Mouse (Mus musculus): ENCODE measurements at regions not wholly inside any gene's neighbourhood (a gene's known extent, or its start where the extent isn't known, plus 50 kb on each side); places are given as distances from the start of the nearest gene placed in this dataset.

DNA sequence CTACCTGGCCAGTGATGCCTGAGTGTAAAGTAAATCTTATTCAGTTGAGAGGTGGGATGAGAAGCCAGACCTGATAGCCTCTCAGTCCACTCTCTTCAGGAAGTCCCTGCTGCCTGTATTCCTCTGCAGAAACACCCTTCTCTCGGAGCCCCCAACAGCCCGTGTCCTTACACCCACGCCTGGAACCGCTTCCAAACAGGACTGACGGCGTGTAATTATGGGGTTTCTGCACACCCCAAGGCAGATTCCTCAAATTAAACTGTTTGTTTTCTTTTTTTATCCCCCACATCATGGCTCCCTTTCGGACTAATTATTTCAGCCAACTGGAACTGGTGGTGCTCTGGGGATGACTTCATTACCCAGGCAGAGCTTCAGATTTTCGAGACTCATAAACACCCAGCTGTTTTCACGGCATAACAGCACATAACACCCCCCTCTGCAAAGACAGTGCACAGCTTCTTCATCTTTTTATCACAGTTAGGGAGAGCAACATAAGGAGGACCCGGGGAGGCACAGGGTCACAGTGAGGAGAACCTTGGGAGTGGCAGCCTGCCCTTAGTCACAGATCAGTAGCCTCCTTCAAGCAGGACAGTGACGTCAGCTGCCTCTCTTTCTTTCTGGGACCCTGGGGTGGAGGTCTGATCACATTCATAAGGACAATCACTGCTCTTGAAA, 117.1 kb downstream of the Dll1 start:
- no peak for TF ChIP-seq HCFC1 (IDR thresholded peaks at IDR 0.05; ENCODE audit: borderline replicate concordance, insufficient read depth, low read length)
- no peak for TF ChIP-seq ZNF384 (IDR thresholded peaks at IDR 0.05; ENCODE audit: low read depth, low read length)
- no peak for TF ChIP-seq MAFK (IDR thresholded peaks at IDR 0.05; ENCODE audit: insufficient read depth, low read depth, low read length)
- TF ChIP-seq ZC3H11A (IDR thresholded peaks at IDR 0.05; ENCODE audit: borderline replicate concordance, low read depth, low read length) = no peak
- TF ChIP-seq CHD2 (IDR thresholded peaks at IDR 0.05; ENCODE audit: low read depth, low read length) = no peak
